Mouse (Mus musculus) heart, postnatal 0 days (tissue): ENCODE data around the gene Glt1d1. TPM values are rescaled to one million over a fixed set of nuclear protein-coding genes. Genes with fewer than 3 reads are reported as not detected.

Experiments used
- ATAC-seq: fragments of 200-750 bp; cut with Nextera tagmentation; 2 replicates; pipeline ENCODE4 v1.8.0; 2017; ENCODE audit warnings: low read depth, moderate number of reproducible peaks, moderate library complexity; ENCODE audit not compliant: insufficient read depth
- DNase-seq: peaks from one replicate; pipeline ENCODE4 v3.0.0-alpha.2; 2016; ENCODE audit warnings: low spot score
- H3K27ac ChIP-seq: fragments of 300-500 bp; sonication (generic); 2 replicates; pipeline ENCODE4 v1.5.1; 2014; ENCODE audit warnings: low read depth, mild to moderate bottlenecking
- H3K27me3 ChIP-seq: fragments of 300-500 bp; sonication (generic); 2 replicates; pipeline ENCODE4 v1.6.1; 2014; ENCODE audit warnings: low read length, mixed read lengths; ENCODE audit not compliant: control insufficient read depth, insufficient read depth
- H3K36me3 ChIP-seq: fragments of 300-500 bp; sonication (generic); replicated peaks from 2 replicates; pipeline ENCODE4 v1.6.1; 2014; ENCODE audit warnings: low read length, mixed read lengths; ENCODE audit not compliant: control insufficient read depth, insufficient read depth
- H3K4me1 ChIP-seq: fragments of 300-500 bp; sonication (generic); 2 replicates; pipeline ENCODE4 v1.6.1; 2014; ENCODE audit warnings: antibody characterized with exemption; ENCODE audit not compliant: control insufficient read depth, insufficient read depth
- H3K4me2 ChIP-seq: fragments of 300-500 bp; sonication (generic); 2 replicates; pipeline ENCODE4 v1.6.1; 2014; ENCODE audit warnings: low read depth, mild to moderate bottlenecking, low read length, moderate library complexity
- H3K4me3 ChIP-seq: fragments of 300-500 bp; sonication (generic); 2 replicates; pipeline ENCODE4 v1.5.1; 2014; ENCODE audit warnings: low read depth, low read length
- H3K9ac ChIP-seq: fragments of 300-500 bp; sonication (generic); replicated peaks from 2 replicates; pipeline ENCODE4 v1.6.1; 2014; ENCODE audit warnings: low read depth, low read length, mixed read lengths
- H3K9me3 ChIP-seq: fragments of 300-500 bp; sonication (generic); replicated peaks from 2 replicates; pipeline ENCODE4 v1.6.1; 2016; ENCODE audit warnings: low read length; ENCODE audit not compliant: control insufficient read depth
- CTCF ChIP-seq: IDR thresholded peaks from 2 replicates; pipeline ENCODE4 v1.5.1; 2016; ENCODE audit warnings: antibody characterized with exemption, control low read depth, low read depth
- EP300 ChIP-seq: IDR thresholded peaks from 2 replicates; pipeline ENCODE4 v1.6.1; 2016; ENCODE audit warnings: antibody characterized with exemption, low read depth
- WGBS: fragments of 180-500 bp; shearing (Covaris S2); extraction: QIAGEN DNeasy Blood & Tissue Kit; methylation state at CpG from one replicate; pipeline ENCODE4 v1.1.7; 2014; 5-methylcytosine and 5-hydroxymethylcytosine counted together
- polyA plus RNA-seq: library from polyadenylated mRNA; unstranded; fragments of >200 nt; fragmentation: Nextera tagmentation; extraction: Ambion mirVana; gene quantifications from 2 replicates; pipeline ENCODE4 v1.2.1, GENCODE M21; 2015
- total RNA-seq: library from RNA; depleted of rRNA; stranded (reverse); fragments of >200 nt; gene quantifications from 2 replicates; pipeline ENCODE4 v1.2.3, GENCODE M21; 2014; ENCODE audit warnings: low replicate concordance

Gene Glt1d1
- total and polyA plus RNA-seq, 2 experiments from 2014 or later = not detected

DNA sequence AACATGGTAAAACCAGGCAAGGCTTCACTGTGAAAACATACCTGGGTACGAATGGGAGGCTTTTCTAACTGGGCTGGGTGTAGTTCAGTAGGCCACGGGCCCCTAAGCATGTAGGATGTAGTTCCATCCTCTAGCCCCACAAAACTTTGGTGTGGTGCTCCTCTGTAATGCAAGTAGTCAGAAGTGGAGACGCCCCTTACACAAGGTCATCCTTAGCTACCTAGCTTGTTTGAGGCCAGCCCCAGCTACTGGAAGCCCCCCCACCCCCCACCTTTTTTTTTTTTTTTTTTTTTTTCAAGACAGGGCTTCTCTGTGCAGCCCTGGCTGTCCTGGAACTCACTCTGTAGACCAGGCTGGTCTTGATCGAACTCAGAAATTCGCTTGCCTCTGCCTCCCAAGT lies 28.9 kb downstream of the Glt1d1 start:
- WGBS = 76% methylated on average over 5 of the region's 5 CpGs
- H3K4me1 ChIP-seq = no peaks in the 10 kb centered on the region
- no peaks in the 10 kb centered on the region for H3K36me3 ChIP-seq
- ATAC-seq = no peak
- H3K4me3 ChIP-seq = no peak overlapping the region
- no peak for TF ChIP-seq EP300
- TF ChIP-seq CTCF = no peak
- H3K9me3 ChIP-seq = 0 out of 2 replicates have a peak, but pooled peaks cover 5% of the 10 kb centered on the region
- H3K4me2 ChIP-seq = no peak overlapping the region
- no peak overlapping the region for H3K9ac ChIP-seq
- H3K27me3 ChIP-seq = no peaks in the 10 kb centered on the region
- no peak for DNase-seq
- no peak overlapping the region for H3K27ac ChIP-seq

GRCm38 (mm10) chr5:127673913-127674312 lies 41.9 kb downstream of the Glt1d1 start:
- peaks cover 4% of the 10 kb centered on the region; the same call in 1 of the 2 replicates for H3K9me3 ChIP-seq
- no peak overlapping the region for H3K27ac ChIP-seq
- no peaks in the 10 kb centered on the region for H3K36me3 ChIP-seq
- TF ChIP-seq CTCF = no peak
- no peak for TF ChIP-seq EP300
- no peak overlapping the region for H3K4me3 ChIP-seq
- H3K4me1 ChIP-seq = no peaks in the 10 kb centered on the region
- H3K4me2 ChIP-seq = no peak overlapping the region
- 82% methylated on average over 8 of the region's 8 CpGs for WGBS
- H3K9ac ChIP-seq = no peak overlapping the region
- DNase-seq (no peak), ATAC-seq (no peak)
- H3K27me3 ChIP-seq = no peaks in the 10 kb centered on the region

DNA sequence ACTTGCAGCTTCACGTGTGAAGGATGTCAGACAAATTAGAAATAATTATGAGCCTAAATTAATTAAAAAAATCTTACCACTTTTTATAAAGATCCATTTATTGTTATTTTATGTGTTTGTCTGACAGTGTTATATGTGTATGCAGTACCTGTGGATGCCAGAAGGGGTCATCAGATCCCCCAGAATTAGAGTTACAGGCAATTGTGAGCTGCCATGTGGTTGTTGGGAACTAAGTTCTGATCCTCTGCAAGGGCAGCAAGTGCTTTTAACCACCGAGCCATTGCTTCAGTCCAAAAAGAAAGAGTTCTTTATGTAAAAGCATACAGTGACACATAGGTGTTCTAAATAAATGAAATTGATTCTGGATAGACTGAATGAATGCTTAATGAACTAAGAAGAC lies 45.5 kb downstream of the Glt1d1 start:
- no peak for DNase-seq
- Histone ChIP-seq H3K4me1 (no peaks in the 10 kb centered on the region), H3K4me2 (no peak overlapping the region), H3K9ac (no peak overlapping the region), H3K27ac (no peak overlapping the region), H3K4me3 (no peak overlapping the region), H3K27me3 (no peaks in the 10 kb centered on the region), H3K36me3 (no peaks in the 10 kb centered on the region), H3K9me3 (peaks cover 4% of the 10 kb centered on the region; the same call in 1 of the 2 replicates)
- ATAC-seq = no peak
- no peak for TF ChIP-seq CTCF
- TF ChIP-seq EP300 = no peak
- WGBS = 83% methylated on average over 2 of the region's 2 CpGs

DNA sequence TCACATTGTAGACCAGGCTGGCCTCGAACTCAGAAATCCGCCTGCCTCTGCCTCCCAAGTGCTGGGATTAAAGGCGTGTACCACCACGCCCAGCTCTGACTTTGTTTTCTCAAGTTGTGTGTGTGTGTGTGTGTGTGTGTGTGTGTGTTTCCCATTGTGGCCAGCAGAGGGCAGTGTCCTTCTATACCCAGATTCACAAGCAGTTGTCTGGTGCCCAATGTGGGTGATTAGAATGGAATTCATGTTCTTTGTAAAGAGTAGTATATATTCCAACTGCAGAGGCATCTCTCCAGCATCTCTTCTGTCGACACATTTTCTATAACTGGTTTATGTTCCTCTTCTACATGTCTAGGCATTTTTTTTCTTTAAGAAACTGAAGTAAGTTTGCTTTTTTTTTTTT lies 46.4 kb downstream of the Glt1d1 start:
- WGBS = 81% methylated on average over 5 of the region's 5 CpGs

GRCm38 (mm10) chr5:127688568-127689170 lies 56.6 kb downstream of the Glt1d1 start:
- H3K9ac ChIP-seq = no peak overlapping the region

More for the DNA sequence above, 46.4 kb downstream of the Glt1d1 start:
- Histone ChIP-seq H3K4me1 (no peaks in the 10 kb centered on the region), H3K4me3 (no peak overlapping the region), H3K36me3 (no peaks in the 10 kb centered on the region), H3K27me3 (no peaks in the 10 kb centered on the region), H3K9me3 (peaks cover 4% of the 10 kb centered on the region; the same call in 1 of the 2 replicates), H3K27ac (no peak overlapping the region), H3K9ac (no peak overlapping the region), H3K4me2 (no peak overlapping the region)
- TF ChIP-seq CTCF (no peak), EP300 (no peak)
- no peak for DNase-seq
- ATAC-seq = no peak

DNA sequence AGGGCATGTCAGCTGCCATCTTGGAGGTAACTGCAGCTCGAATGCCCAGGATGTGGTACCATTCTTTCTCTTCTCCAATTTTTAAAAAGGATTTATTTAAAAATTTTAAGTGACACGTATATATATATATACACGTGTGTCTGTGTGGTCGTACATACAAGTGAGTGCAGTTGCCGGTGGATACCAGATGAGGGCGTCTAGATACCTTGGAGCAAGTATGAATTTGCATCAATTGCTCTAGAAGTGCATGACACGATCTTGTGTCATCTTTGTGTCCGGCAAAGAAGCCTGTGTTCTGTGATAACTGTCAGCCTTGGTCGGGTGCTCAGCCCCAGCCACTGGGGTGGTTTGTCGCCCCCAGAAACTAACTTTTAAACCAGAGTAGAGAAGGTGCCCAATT lies 59.0 kb downstream of the Glt1d1 start:
- H3K27ac ChIP-seq = no peak overlapping the region
- H3K9me3 ChIP-seq = no peaks in the 10 kb centered on the region
- DNase-seq (no peak), ATAC-seq (no peak)
- no peak overlapping the region for H3K4me3 ChIP-seq
- no peaks in the 10 kb centered on the region for H3K36me3 ChIP-seq
- H3K4me1 ChIP-seq = no peaks in the 10 kb centered on the region
- H3K27me3 ChIP-seq = no peaks in the 10 kb centered on the region
- no peak overlapping the region for H3K9ac ChIP-seq
- no peak overlapping the region for H3K4me2 ChIP-seq
- TF ChIP-seq EP300 (no peak), CTCF (no peak)
- 81% methylated on average over 10 of the region's 10 CpGs for WGBS

More at GRCm38 (mm10) chr5:127688568-127689170, 56.6 kb downstream of the Glt1d1 start:
- Histone ChIP-seq H3K36me3 (no peaks in the 10 kb centered on the region), H3K9me3 (no peaks in the 10 kb centered on the region), H3K4me2 (no peak overlapping the region), H3K27ac (no peak overlapping the region), H3K4me1 (no peaks in the 10 kb centered on the region), H3K27me3 (no peaks in the 10 kb centered on the region), H3K4me3 (no peak overlapping the region)
- no peak for DNase-seq
- no peak for TF ChIP-seq EP300
- TF ChIP-seq CTCF = no peak
- no peak for ATAC-seq
- 65% methylated on average over 9 of the region's 9 CpGs for WGBS
